Mouse (Mus musculus) bone marrow macrophage, adult 2 months (primary cell): ENCODE results near the gene Dnal4.

Experiments
- CTCF ChIP-seq: IDR thresholded peaks from 2 replicates; pipeline ENCODE4 v1.5.1; 2012; ENCODE audit warnings: low read depth, mild to moderate bottlenecking, low read length, moderate library complexity
- POLR2A ChIP-seq: IDR thresholded peaks from 2 replicates; pipeline ENCODE4 v1.6.1; 2012; ENCODE audit warnings: mild to moderate bottlenecking, low read depth, low read length, borderline replicate concordance

DNA sequence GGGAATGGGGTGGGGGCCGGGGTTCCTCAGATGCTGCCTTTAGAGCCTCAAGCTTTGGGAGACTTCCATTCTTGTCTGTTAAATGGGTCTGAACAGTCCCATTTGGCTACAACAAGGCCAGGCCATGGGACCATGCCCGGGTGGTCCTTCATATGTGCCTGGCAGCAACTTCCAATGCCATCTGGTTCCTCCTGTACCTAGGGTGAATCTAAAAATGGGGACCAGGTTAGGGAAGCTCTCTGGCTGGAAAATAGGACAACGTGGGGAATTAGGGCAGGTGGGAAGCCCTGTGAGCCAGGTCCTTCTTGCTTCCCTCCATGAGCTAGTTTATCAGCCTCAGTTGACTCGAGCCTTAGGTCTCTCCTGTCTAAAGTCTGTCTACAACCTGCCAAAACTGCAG, 33.3 kb upstream of the Dnal4 start:
- TF ChIP-seq POLR2A (no peak), CTCF (no peak)
